Mouse (Mus musculus): ENCODE data around the gene Gm20219. TPM values are rescaled to one million over a fixed set of nuclear protein-coding genes. Genes with fewer than 3 reads are reported as not detected.

Gene Gm20219
- polyA plus RNA-seq, 1 experiment from 2014 or later, result 1.3 TPM

- Histone ChIP-seq H3K4me3 (replicated peaks; ENCODE audit: low read length) (peak within 1 kb of the TSS; percentile 90), H3K36me3 (replicated peaks; ENCODE audit: control insufficient read depth, insufficient read depth) (peaks cover 63% of the 10 kb centered on the region), H3K4me2 (replicated peaks) (peak within 1 kb of the TSS; percentile 68), H3K9me3 (ENCODE audit: control insufficient read depth, low read length) (no peaks in the 10 kb centered on the region), H3K4me1 (replicated peaks; ENCODE audit: control insufficient read depth, insufficient read depth, low read length) (peaks cover 37% of the 10 kb centered on the region), H3K27me3 (ENCODE audit: control insufficient read depth, insufficient read depth, low read length) (no peaks in the 10 kb centered on the region), H3K27ac (peak within 1 kb of the TSS; percentile 95), H3K9ac (peak within 1 kb of the TSS; percentile 92)
- peak; percentile 99 for DNase-seq (ENCODE audit: low spot score)
- ATAC-seq (ENCODE audit: low FRiP score), result peak; percentile 95
- WGBS, result under 1% methylated on average over 90 of the region's 101 CpGs
Observed at GRCm38 (mm10) chr17:56584257-56585130, 30.3 kb upstream of the Gm20219 start, which contains the start of the genes Safb2 and Safb. Gene Safb2 (minus strand): TSS chr17:56584585. Gene Safb (plus strand): TSS chr17:56584825.

GRCm38 (mm10) chr17:56583611-56584256 lies 29.5 kb upstream of the Gm20219 start:
- H3K4me1 ChIP-seq (replicated peaks; ENCODE audit: control insufficient read depth, insufficient read depth, low read length), result peaks cover 37% of the 10 kb centered on the region
- ATAC-seq (ENCODE audit: low FRiP score), result no peak
- DNase-seq (ENCODE audit: low spot score), result no peak
- H3K4me2 ChIP-seq (replicated peaks), result peak overlapping the region; percentile 68
- WGBS, result 4% methylated on average over 27 of the region's 33 CpGs
- peak overlapping the region; percentile 90 for H3K4me3 ChIP-seq (replicated peaks; ENCODE audit: low read length)
- no peaks in the 10 kb centered on the region for H3K9me3 ChIP-seq (ENCODE audit: control insufficient read depth, low read length)
- peak overlapping the region; percentile 95 for H3K27ac ChIP-seq
- H3K36me3 ChIP-seq (replicated peaks; ENCODE audit: control insufficient read depth, insufficient read depth), result peaks cover 63% of the 10 kb centered on the region
- no peaks in the 10 kb centered on the region for H3K27me3 ChIP-seq (ENCODE audit: control insufficient read depth, insufficient read depth, low read length)
- H3K9ac ChIP-seq, result peak overlapping the region; percentile 81

DNA sequence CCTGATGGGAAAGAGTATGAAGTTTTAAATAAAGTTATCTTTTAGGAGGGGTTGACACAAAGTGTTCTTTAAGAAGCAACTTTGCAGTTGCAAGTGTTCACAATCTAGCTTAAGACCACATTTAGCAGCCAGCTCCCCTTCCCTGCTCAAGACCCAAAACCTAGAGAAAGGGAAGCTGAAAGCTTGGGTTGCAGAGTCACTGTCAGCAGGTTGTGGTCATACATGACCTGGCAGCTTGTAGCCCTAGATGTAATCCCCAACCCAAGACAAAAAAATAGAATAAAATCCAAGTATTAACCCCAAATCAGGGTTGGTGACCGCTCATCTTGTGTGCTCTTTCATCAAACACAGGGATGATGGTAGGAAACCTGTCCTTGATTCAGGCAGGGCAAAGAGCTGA lies 28.9 kb upstream of the Gm20219 start:
- H3K9me3 ChIP-seq (ENCODE audit: control insufficient read depth, low read length), result no peaks in the 10 kb centered on the region
- no peaks in the 10 kb centered on the region for H3K27me3 ChIP-seq (ENCODE audit: control insufficient read depth, insufficient read depth, low read length)
- H3K4me3 ChIP-seq (replicated peaks; ENCODE audit: low read length), result peak overlapping the region; percentile 90
- peaks cover 37% of the 10 kb centered on the region for H3K4me1 ChIP-seq (replicated peaks; ENCODE audit: control insufficient read depth, insufficient read depth, low read length)
- 0 out of 2 replicates have a peak overlapping the region, but pooled peaks have one; percentile 95 for H3K27ac ChIP-seq
- H3K36me3 ChIP-seq (replicated peaks; ENCODE audit: control insufficient read depth, insufficient read depth), result peaks cover 63% of the 10 kb centered on the region
- H3K9ac ChIP-seq, result peak overlapping the region; percentile 81
- WGBS, result 84% methylated on average over 1 of the region's 1 CpGs
- ATAC-seq (ENCODE audit: low FRiP score) (no peak), DNase-seq (ENCODE audit: low spot score) (no peak)
- H3K4me2 ChIP-seq (replicated peaks), result peak overlapping the region; percentile 68

GRCm38 (mm10) chr17:56572939-56573338 lies 18.8 kb upstream of the Gm20219 start:
- Histone ChIP-seq H3K9me3 (ENCODE audit: control insufficient read depth, low read length) (no peaks in the 10 kb centered on the region), H3K4me2 (replicated peaks) (no peak overlapping the region), H3K9ac (no peak overlapping the region), H3K4me3 (replicated peaks; ENCODE audit: low read length) (no peak overlapping the region), H3K27ac (no peak overlapping the region), H3K36me3 (replicated peaks; ENCODE audit: control insufficient read depth, insufficient read depth) (peaks cover 91% of the 10 kb centered on the region), H3K4me1 (replicated peaks; ENCODE audit: control insufficient read depth, insufficient read depth, low read length) (no peaks in the 10 kb centered on the region), H3K27me3 (ENCODE audit: control insufficient read depth, insufficient read depth, low read length) (no peaks in the 10 kb centered on the region)
- ATAC-seq (ENCODE audit: low FRiP score), result no peak
- 90% methylated on average over 3 of the region's 3 CpGs for whole genome bisulfite sequencing
- DNase-seq (ENCODE audit: low spot score), result no peak

- H3K4me3 ChIP-seq (replicated peaks; ENCODE audit: low read length), result no peak overlapping the region
- H3K4me2 ChIP-seq (replicated peaks), result no peak overlapping the region
- WGBS, result 50% methylated on average over 1 of the region's 1 CpGs
- H3K27ac ChIP-seq, result peak overlapping the region; percentile 49; the same call in 1 of the 2 replicates
- peaks cover 91% of the 10 kb centered on the region for H3K36me3 ChIP-seq (replicated peaks; ENCODE audit: control insufficient read depth, insufficient read depth)
- DNase-seq (ENCODE audit: low spot score) (no peak), ATAC-seq (ENCODE audit: low FRiP score) (no peak)
- H3K27me3 ChIP-seq (ENCODE audit: control insufficient read depth, insufficient read depth, low read length), result no peaks in the 10 kb centered on the region
- H3K4me1 ChIP-seq (replicated peaks; ENCODE audit: control insufficient read depth, insufficient read depth, low read length), result no peaks in the 10 kb centered on the region
- no peaks in the 10 kb centered on the region for H3K9me3 ChIP-seq (ENCODE audit: control insufficient read depth, low read length)
- H3K9ac ChIP-seq, result no peak overlapping the region
Observed at GRCm38 (mm10) chr17:56572154-56572553, 18.0 kb upstream of the Gm20219 start.

GRCm38 (mm10) chr17:56570287-56570686 lies 16.1 kb upstream of the Gm20219 start:
- H3K36me3 ChIP-seq (replicated peaks; ENCODE audit: control insufficient read depth, insufficient read depth), result peaks cover 98% of the 10 kb centered on the region
- no peak overlapping the region for H3K4me3 ChIP-seq (replicated peaks; ENCODE audit: low read length)
- no peak for ATAC-seq (ENCODE audit: low FRiP score)
- H3K27me3 ChIP-seq (ENCODE audit: control insufficient read depth, insufficient read depth, low read length), result no peaks in the 10 kb centered on the region
- no peak overlapping the region for H3K27ac ChIP-seq
- DNase-seq (ENCODE audit: low spot score), result no peak
- 91% methylated on average over 4 of the region's 4 CpGs for WGBS
- H3K9ac ChIP-seq, result no peak overlapping the region
- H3K4me2 ChIP-seq (replicated peaks), result no peak overlapping the region
- no peaks in the 10 kb centered on the region for H3K9me3 ChIP-seq (ENCODE audit: control insufficient read depth, low read length)
- H3K4me1 ChIP-seq (replicated peaks; ENCODE audit: control insufficient read depth, insufficient read depth, low read length), result no peaks in the 10 kb centered on the region

- no peak overlapping the region for H3K9ac ChIP-seq
Observed at GRCm38 (mm10) chr17:56567370-56567769, 13.2 kb upstream of the Gm20219 start.

GRCm38 (mm10) chr17:56566918-56567317 lies 12.7 kb upstream of the Gm20219 start:
- no peak for DNase-seq (ENCODE audit: low spot score)
- no peaks in the 10 kb centered on the region for H3K4me1 ChIP-seq (replicated peaks; ENCODE audit: control insufficient read depth, insufficient read depth, low read length)
- no peak overlapping the region for H3K9ac ChIP-seq
- no peak overlapping the region for H3K27ac ChIP-seq
- ATAC-seq (ENCODE audit: low FRiP score), result no peak
- H3K4me3 ChIP-seq (replicated peaks; ENCODE audit: low read length), result no peak overlapping the region
- WGBS, result 90% methylated on average over 5 of the region's 5 CpGs
- H3K4me2 ChIP-seq (replicated peaks), result no peak overlapping the region
- H3K27me3 ChIP-seq (ENCODE audit: control insufficient read depth, insufficient read depth, low read length), result no peaks in the 10 kb centered on the region
- no peaks in the 10 kb centered on the region for H3K9me3 ChIP-seq (ENCODE audit: control insufficient read depth, low read length)
- H3K36me3 ChIP-seq (replicated peaks; ENCODE audit: control insufficient read depth, insufficient read depth), result peaks cover 100% of the 10 kb centered on the region

More at GRCm38 (mm10) chr17:56567370-56567769, 13.2 kb upstream of the Gm20219 start:
- no peak overlapping the region for H3K27ac ChIP-seq
- no peaks in the 10 kb centered on the region for H3K27me3 ChIP-seq (ENCODE audit: control insufficient read depth, insufficient read depth, low read length)
- no peaks in the 10 kb centered on the region for H3K9me3 ChIP-seq (ENCODE audit: control insufficient read depth, low read length)
- ATAC-seq (ENCODE audit: low FRiP score) (no peak), DNase-seq (ENCODE audit: low spot score) (no peak)
- no peak overlapping the region for H3K4me2 ChIP-seq (replicated peaks)
- WGBS, result 99% methylated on average over 4 of the region's 4 CpGs
- peaks cover 100% of the 10 kb centered on the region for H3K36me3 ChIP-seq (replicated peaks; ENCODE audit: control insufficient read depth, insufficient read depth)
- H3K4me1 ChIP-seq (replicated peaks; ENCODE audit: control insufficient read depth, insufficient read depth, low read length), result no peaks in the 10 kb centered on the region
- H3K4me3 ChIP-seq (replicated peaks; ENCODE audit: low read length), result no peak overlapping the region

DNA sequence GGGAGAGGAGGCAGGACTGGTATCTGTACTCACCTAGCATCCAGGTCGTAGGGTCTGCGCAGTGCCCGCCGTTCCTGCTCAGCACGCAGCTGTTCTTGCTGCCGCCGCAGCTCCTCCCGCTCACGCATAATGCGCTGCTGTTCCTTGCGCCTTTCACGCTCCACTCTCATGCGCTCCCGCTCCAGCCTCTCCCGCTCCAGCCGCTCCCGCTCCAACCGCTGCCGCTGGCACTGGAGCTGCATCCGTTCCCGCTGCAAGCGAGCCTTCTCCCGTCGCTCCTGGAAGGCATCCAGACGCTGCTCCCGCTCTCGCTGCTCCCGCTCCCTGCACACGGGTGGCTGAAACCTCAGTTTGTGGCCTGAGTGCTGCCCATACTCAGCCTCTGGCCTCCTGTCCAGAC lies 12.1 kb upstream of the Gm20219 start:
- H3K4me2 ChIP-seq (replicated peaks), result no peak overlapping the region
- no peaks in the 10 kb centered on the region for H3K27me3 ChIP-seq (ENCODE audit: control insufficient read depth, insufficient read depth, low read length)
- ATAC-seq (ENCODE audit: low FRiP score), result no peak
- DNase-seq (ENCODE audit: low spot score), result no peak
- H3K4me1 ChIP-seq (replicated peaks; ENCODE audit: control insufficient read depth, insufficient read depth, low read length), result no peaks in the 10 kb centered on the region
- H3K4me3 ChIP-seq (replicated peaks; ENCODE audit: low read length), result no peak overlapping the region
- no peaks in the 10 kb centered on the region for H3K9me3 ChIP-seq (ENCODE audit: control insufficient read depth, low read length)
- H3K36me3 ChIP-seq (replicated peaks; ENCODE audit: control insufficient read depth, insufficient read depth), result peaks cover 100% of the 10 kb centered on the region
- 97% methylated on average over 29 of the region's 29 CpGs for WGBS
- H3K9ac ChIP-seq, result no peak overlapping the region
- no peak overlapping the region for H3K27ac ChIP-seq

All from hindbrain, embryonic 14.5 days (tissue).